Mouse (Mus musculus) bone marrow macrophage, adult 2 months (primary cell): ENCODE measurements at regions not wholly inside any gene's neighbourhood (a gene's known extent, or its start where the extent isn't known, plus 50 kb on each side); places are given as distances from the start of the nearest gene placed in this dataset.

Experiments used
- CTCF ChIP-seq: IDR thresholded peaks from 2 replicates; pipeline ENCODE4 v1.5.1; 2012; ENCODE audit warnings: low read depth, mild to moderate bottlenecking, low read length, moderate library complexity
- POLR2A ChIP-seq: IDR thresholded peaks from 2 replicates; pipeline ENCODE4 v1.6.1; 2012; ENCODE audit warnings: mild to moderate bottlenecking, low read depth, low read length, borderline replicate concordance

- no peak for TF ChIP-seq POLR2A
- no peak for TF ChIP-seq CTCF
Observed at GRCm38 (mm10) chr9:88269216-88269615, 57.8 kb upstream of the Nt5e start.
